Mouse (Mus musculus): Measurements from ENCODE around the gene Pelo. TPM values are rescaled to one million over a fixed set of nuclear protein-coding genes. Genes with fewer than 3 reads are reported as not detected.

Pelo gene
- polyA plus RNA-seq, 1 experiment = 16.3 TPM

DNA sequence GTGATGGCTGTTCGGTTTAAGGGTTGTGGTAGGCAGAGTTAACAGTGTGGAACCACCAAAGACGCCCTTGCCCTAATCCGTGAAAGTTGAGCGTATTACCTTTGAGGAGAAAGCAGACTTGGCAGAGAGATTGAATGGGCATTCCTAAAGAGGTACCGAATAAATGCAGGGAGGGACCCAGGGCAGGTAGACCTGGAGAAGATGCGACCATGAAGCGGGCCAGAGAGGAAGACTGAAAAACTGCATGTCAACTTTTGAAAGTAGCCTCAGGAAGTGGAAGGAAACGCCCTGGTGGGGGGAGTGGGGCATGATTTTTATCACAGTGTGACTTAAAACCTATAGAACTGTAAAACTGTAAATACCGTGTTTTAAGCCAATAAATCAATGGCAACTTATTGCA is 9.4 kb upstream of the Pelo start:
- peaks cover 14% of the 10 kb centered on the region for H3K4me1 ChIP-seq
- H3K9me3 ChIP-seq = peaks cover 10% of the 10 kb centered on the region
- TF ChIP-seq FLI1 (IDR thresholded peaks at IDR 0.05; ENCODE audit: low read length) = no peak
- no peak for TF ChIP-seq GATA1 (IDR thresholded peaks at IDR 0.05; ENCODE audit: borderline replicate concordance, low read length)
- no peak overlapping the region for H3K4me3 ChIP-seq (replicated peaks)
- H3K27me3 ChIP-seq (replicated peaks) = peaks cover 31% of the 10 kb centered on the region
- no peaks in the 10 kb centered on the region for H3K36me3 ChIP-seq (replicated peaks; ENCODE audit: low read length)

DNA sequence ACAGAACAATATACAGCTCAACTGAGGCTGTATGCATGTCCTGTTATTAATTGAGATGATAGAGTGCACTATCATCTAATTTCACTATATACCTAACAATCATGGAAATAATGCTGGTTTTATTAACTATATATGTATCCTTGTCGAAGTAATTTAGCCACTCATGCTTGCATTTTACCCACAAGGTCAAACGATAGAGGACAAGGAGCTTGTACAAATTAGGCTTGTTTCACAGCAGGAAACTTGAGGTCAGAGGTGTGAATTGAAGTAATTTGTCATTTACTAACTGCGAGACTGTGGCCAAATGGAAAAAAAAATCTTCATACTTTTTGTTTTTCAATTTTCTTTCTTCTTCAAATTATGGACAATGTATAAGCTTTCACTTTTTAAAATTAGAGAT is 8.2 kb upstream of the Pelo start:
- TF ChIP-seq GATA1 (IDR thresholded peaks at IDR 0.05; ENCODE audit: borderline replicate concordance, low read length) (no peak), FLI1 (IDR thresholded peaks at IDR 0.05; ENCODE audit: low read length) (no peak)
- Histone ChIP-seq H3K4me3 (replicated peaks) (no peak overlapping the region), H3K36me3 (replicated peaks; ENCODE audit: low read length) (no peaks in the 10 kb centered on the region), H3K9me3 (0 out of 2 replicates have a peak, but pooled peaks cover 3% of the 10 kb centered on the region), H3K4me1 (peaks cover 14% of the 10 kb centered on the region), H3K27me3 (replicated peaks) (peaks cover 27% of the 10 kb centered on the region)

DNA sequence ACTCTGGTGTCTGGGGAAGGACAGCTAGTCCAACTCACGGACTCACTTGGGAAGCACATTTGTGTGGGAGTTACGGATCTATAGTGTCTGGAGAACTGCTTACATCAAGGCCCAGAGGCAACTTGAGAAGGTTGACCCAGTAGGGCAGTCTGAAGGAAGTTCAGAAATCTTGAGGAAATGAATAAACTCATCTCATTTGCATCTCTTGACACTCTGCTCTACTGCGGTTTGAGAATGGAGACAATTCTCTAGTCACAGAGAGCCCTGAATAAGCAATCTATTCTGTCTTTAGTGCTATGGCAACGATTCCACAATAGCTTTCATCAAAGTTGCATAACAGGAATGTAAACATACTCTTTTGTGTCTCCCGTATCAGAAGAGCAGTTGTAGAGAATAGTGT is 7.0 kb upstream of the Pelo start:
- Histone ChIP-seq H3K27me3 (replicated peaks) (peaks cover 23% of the 10 kb centered on the region), H3K4me3 (replicated peaks) (no peak overlapping the region), H3K9me3 (no peaks in the 10 kb centered on the region), H3K36me3 (replicated peaks; ENCODE audit: low read length) (no peaks in the 10 kb centered on the region), H3K4me1 (peaks cover 11% of the 10 kb centered on the region)
- TF ChIP-seq FLI1 (IDR thresholded peaks at IDR 0.05; ENCODE audit: low read length) (no peak), GATA1 (IDR thresholded peaks at IDR 0.05; ENCODE audit: borderline replicate concordance, low read length) (no peak)

DNA sequence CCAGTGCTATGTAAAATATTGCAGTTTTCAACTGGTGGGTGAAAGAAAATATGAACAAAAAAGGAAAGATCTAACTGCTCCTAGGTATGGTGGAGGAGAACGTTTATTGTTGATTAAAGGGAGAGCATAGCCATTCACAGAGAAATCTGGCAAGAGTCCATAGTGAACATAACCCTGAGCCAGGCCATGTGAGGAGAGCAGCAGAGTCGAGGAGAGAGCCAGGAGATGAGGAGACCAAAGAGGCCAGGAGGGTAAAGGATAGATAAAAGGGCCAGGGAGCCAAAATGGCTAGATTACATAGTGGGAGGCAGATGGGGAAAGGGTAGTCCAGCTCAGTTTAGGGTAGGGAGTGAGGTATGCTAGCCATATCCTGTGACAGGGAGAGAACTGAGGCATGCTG is 6.2 kb upstream of the Pelo start:
- TF ChIP-seq FLI1 (IDR thresholded peaks at IDR 0.05; ENCODE audit: low read length) (no peak), GATA1 (IDR thresholded peaks at IDR 0.05; ENCODE audit: borderline replicate concordance, low read length) (no peak)
- H3K4me3 ChIP-seq (replicated peaks) = no peak overlapping the region
- H3K9me3 ChIP-seq = no peaks in the 10 kb centered on the region
- peaks cover 15% of the 10 kb centered on the region for H3K27me3 ChIP-seq (replicated peaks)
- H3K36me3 ChIP-seq (replicated peaks; ENCODE audit: low read length) = no peaks in the 10 kb centered on the region
- peaks cover 4% of the 10 kb centered on the region for H3K4me1 ChIP-seq

DNA sequence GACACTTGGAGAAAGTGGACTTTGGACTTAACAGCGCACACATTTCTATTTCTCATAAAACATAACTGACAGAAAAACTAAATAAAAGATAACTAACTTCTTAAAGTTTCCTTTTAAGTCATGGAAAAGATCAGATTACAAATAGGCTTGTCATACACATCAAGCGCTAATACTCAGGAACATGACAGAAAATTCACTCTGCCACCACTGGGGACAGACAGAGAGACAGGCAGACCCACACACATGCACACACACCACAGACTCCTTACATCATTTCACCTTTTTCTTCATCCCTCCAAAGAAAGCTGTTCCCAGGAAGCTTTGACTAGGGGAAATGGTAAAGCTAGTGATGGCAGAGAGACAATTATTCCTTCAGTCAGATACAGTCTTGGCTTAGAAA is 5.4 kb upstream of the Pelo start:
- no peak for TF ChIP-seq FLI1 (IDR thresholded peaks at IDR 0.05; ENCODE audit: low read length)
- TF ChIP-seq GATA1 (IDR thresholded peaks at IDR 0.05; ENCODE audit: borderline replicate concordance, low read length) = no peak

DNA sequence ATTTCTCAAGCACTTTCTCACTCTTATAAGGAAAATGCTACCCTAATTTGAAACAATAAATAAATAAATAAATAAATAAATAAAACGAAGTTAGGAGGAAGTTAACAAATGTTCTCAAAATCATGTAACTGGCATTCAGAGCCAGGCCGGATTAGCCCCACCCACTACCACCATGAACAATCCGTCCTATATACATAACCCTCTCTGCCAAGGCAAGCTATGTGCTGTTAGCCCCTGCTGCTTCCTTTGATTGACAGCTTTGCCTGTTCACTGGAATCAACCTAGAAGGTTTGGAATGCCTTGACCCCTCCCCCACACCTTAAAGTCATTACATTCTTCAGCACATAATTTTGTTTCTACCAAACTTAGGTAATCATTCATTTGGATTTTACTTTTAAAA is 1.5 kb upstream of the Pelo start:
- peaks cover 30% of the 10 kb centered on the region for H3K4me1 ChIP-seq
- H3K9me3 ChIP-seq = no peaks in the 10 kb centered on the region
- H3K27me3 ChIP-seq (replicated peaks) = no peaks in the 10 kb centered on the region
- H3K36me3 ChIP-seq (replicated peaks; ENCODE audit: low read length) = peaks cover 21% of the 10 kb centered on the region
- H3K4me3 ChIP-seq (replicated peaks) = no peak overlapping the region
- TF ChIP-seq FLI1 (IDR thresholded peaks at IDR 0.05; ENCODE audit: low read length) (no peak), GATA1 (IDR thresholded peaks at IDR 0.05; ENCODE audit: borderline replicate concordance, low read length) (no peak)

More for the DNA sequence above, 5.4 kb upstream of the Pelo start:
- Histone ChIP-seq H3K36me3 (replicated peaks; ENCODE audit: low read length) (no peaks in the 10 kb centered on the region), H3K4me1 (peaks cover 5% of the 10 kb centered on the region), H3K9me3 (no peaks in the 10 kb centered on the region), H3K27me3 (replicated peaks) (peaks cover 7% of the 10 kb centered on the region), H3K4me3 (replicated peaks) (no peak overlapping the region)

DNA sequence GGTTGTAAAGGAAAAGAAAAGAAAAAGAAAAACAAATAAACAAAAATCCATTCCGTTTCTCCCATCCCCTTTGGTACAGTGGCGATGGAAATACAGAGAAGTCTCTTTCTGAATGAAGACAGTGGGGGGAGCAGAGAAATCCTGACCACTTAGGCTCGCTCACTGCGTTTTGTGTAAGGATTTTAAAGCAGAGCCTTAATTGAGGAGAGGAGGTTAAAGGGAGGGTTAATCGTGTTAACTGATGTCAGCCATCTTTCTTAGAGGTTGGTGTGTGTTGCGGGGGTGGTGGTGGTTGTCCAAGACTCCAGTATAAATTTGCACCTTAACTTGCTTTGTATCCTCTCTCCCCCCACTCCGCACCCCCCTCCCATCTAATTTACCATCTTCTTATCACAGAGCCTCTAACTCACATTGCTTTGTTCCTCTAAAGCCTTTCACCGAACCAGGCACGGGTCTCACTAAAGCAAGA is 1.0 kb upstream of the Pelo start:
- no peak for TF ChIP-seq FLI1 (IDR thresholded peaks at IDR 0.05; ENCODE audit: low read length)
- TF ChIP-seq GATA1 (IDR thresholded peaks at IDR 0.05; ENCODE audit: borderline replicate concordance, low read length) = no peak
- no peaks in the 10 kb centered on the region for H3K27me3 ChIP-seq (replicated peaks)
- H3K4me3 ChIP-seq (replicated peaks) = peak overlapping the region; percentile 99
- peaks cover 35% of the 10 kb centered on the region for H3K4me1 ChIP-seq
- peaks cover 24% of the 10 kb centered on the region for H3K36me3 ChIP-seq (replicated peaks; ENCODE audit: low read length)
- no peaks in the 10 kb centered on the region for H3K9me3 ChIP-seq

DNA sequence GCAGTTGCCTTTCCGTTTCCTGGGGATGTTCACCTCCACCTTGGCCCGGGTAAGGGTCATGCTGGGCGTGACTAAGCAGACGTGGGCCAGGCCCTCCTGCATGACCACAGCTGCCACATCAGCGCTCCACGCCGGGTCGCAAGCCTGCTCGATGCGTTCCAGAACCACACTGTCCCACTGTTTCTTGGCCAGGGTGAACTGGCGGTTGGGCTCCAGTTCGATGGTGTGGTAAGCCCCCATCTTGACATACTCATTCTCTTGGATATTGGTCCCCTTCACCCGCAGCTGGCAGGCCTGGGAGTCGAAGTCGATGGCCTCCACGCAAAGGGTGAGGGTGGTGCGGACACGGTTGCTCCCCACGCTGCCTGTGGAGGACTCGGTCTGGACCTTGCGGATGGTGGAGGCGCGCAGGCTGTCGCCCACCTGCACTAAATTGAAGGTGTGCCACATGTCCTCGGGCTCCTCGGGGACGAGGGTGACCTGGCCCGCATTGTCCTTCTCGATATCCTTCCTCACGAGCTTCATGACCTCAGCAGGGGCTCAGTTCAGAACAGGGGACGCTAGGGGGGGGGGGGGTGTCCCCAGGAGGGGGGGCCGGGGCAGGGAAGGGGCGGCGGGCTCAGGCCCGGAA is 476 bp downstream of the Pelo start:
- H3K36me3 ChIP-seq (replicated peaks; ENCODE audit: low read length) = peaks cover 26% of the 10 kb centered on the region
- no peak for TF ChIP-seq GATA1 (IDR thresholded peaks at IDR 0.05; ENCODE audit: borderline replicate concordance, low read length)
- H3K4me1 ChIP-seq = peaks cover 38% of the 10 kb centered on the region
- peak overlapping the region; percentile 99 for H3K4me3 ChIP-seq (replicated peaks)
- H3K27me3 ChIP-seq (replicated peaks) = no peaks in the 10 kb centered on the region
- H3K9me3 ChIP-seq = no peaks in the 10 kb centered on the region

DNA sequence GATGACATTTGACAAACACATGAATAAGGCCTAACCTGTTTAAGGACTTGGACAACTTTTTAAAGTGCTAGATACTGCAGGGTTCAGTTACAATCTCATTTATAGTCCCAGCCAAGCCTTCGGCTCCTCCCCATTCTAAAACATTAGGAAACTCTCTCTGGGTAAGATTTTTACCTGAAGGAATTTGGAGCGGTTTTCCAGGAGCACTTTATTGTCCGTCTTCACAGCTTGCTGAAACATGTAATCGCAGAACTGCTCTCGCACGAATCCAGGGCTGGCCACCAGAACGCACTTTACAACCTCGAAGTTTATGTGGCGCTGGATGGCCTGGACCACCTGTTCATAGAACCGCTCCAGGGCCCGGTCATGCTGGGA is 979 bp downstream of the Pelo start:
- Histone ChIP-seq H3K9me3 (no peaks in the 10 kb centered on the region), H3K4me3 (replicated peaks) (peak overlapping the region; percentile 99), H3K4me1 (peaks cover 38% of the 10 kb centered on the region), H3K27me3 (replicated peaks) (no peaks in the 10 kb centered on the region), H3K36me3 (replicated peaks; ENCODE audit: low read length) (peaks cover 26% of the 10 kb centered on the region)
- no peak for TF ChIP-seq FLI1 (IDR thresholded peaks at IDR 0.05; ENCODE audit: low read length)
- TF ChIP-seq GATA1 (IDR thresholded peaks at IDR 0.05; ENCODE audit: borderline replicate concordance, low read length) = no peak

DNA sequence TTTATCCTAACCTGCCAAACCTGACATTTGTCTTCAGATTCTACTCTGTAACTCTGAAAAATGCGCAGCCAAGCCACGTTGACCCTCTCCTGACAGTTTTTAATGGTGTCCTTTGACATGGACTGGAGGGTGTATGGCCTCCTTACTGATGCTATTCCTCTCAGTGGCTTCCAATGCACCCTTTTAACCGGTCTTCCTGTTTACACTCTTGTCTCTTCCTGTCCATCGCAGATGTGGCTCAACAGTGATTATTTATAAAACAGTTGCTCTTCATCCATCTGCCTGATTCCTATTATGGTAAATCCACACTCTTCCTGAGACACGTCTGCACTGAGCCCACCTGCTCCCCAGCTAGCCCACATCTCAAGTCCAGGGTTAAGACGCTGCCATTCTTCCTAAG is 4.0 kb downstream of the Pelo start:
- H3K9me3 ChIP-seq = no peaks in the 10 kb centered on the region
- H3K4me3 ChIP-seq (replicated peaks) = no peak overlapping the region
- peaks cover 26% of the 10 kb centered on the region for H3K36me3 ChIP-seq (replicated peaks; ENCODE audit: low read length)
- H3K4me1 ChIP-seq = peaks cover 38% of the 10 kb centered on the region
- TF ChIP-seq GATA1 (IDR thresholded peaks at IDR 0.05; ENCODE audit: borderline replicate concordance, low read length) (no peak), FLI1 (IDR thresholded peaks at IDR 0.05; ENCODE audit: low read length) (no peak)
- H3K27me3 ChIP-seq (replicated peaks) = no peaks in the 10 kb centered on the region
